Mouse (Mus musculus) bone marrow, adult 2 months (tissue): ENCODE results near the gene Sik1.

Experiments
- CTCF ChIP-seq: fragments of 200-500 bp; IDR thresholded peaks from 2 replicates; pipeline ENCODE4 v1.5.1; 2011; ENCODE audit warnings: low read length, control low read depth; ENCODE audit not compliant: control insufficient read depth, insufficient read depth
- POLR2A ChIP-seq: fragments of 200-500 bp; IDR thresholded peaks from 2 replicates; pipeline ENCODE4 v1.6.1; 2011; ENCODE audit warnings: low read depth, mild to moderate bottlenecking, control low read depth, low read length, borderline replicate concordance; ENCODE audit not compliant: control insufficient read depth

DNA sequence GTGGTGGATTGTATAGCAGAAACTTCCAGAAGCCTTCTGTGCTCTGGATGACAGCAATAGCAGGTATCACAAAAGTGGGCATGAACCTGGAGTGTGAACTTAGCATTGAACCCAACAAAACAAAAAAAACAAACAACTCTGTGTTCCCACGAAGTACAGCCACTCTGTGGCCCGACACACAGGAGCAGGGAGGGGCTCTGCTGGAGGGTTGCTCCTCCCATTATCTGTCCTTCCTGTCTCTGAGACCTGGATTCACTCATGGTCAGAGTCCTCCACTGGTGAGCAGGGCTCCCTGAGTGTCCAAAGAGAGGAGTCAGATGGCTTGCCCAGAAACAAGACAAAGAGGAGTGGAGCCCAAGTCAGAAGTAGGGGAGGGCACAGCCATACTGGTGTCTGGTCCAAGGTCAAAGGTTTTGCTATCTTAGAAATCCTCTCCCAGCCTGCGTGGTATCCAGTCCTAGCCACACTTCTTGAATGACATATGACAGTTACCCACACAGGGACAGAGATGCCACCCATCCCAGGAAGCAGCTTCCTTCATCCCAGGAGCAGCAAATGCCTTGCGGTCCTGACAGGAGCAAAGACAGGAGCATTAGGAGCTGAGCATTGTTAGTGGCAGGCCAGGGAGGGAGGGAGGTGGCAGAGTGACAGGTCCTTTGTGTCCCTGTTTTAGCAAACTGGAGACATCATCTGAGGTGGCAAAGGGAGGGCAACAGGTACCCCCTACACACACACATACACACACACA is 35.3 kb downstream of the Sik1 start:
- no peak for TF ChIP-seq CTCF
- no peak for TF ChIP-seq POLR2A
